Mouse (Mus musculus) thymus, postnatal 14 days (tissue): ENCODE measurements around the gene Sumo1.
"Not testable (repeated sequence)": the region's sequence is repeated elsewhere in the genome, so short reads cannot be mapped to it uniquely, and the experiment has no call there.

ENCODE experiments used
- DNase-seq: peaks from one replicate; pipeline ENCODE4 v3.0.0; 2021

The Sumo1 gene

GRCm38 (mm10) chr1:59670641-59671168, at the start of gene Sumo1:
Gene Sumo1 (minus strand): TSS chr1:59670834.
- DNase-seq, result peak; percentile 88

DNA sequence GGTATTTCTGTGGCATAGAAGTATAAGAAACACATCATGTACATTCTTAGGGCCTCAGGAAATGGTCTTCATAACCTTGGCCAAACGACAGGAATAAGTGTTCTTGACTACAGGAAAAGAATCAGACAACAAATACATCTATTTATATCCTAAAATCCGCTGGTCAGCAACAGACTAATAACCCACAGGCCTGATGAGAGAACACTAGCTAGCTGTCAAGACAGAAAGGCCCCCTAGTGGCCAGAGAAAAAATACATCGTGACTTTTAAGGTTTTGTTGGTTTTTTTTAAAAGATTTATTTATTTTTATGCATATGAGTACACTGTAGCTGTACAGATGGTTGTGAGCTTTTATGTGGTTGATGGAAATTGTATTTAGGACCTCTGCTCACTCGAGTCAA, 49.3 kb upstream of the Sumo1 start:
- DNase-seq, result peak; percentile 16

GRCm38 (mm10) chr1:59701766-59702165, 31.1 kb upstream of the Sumo1 start:
- DNase-seq, result no peak

DNA sequence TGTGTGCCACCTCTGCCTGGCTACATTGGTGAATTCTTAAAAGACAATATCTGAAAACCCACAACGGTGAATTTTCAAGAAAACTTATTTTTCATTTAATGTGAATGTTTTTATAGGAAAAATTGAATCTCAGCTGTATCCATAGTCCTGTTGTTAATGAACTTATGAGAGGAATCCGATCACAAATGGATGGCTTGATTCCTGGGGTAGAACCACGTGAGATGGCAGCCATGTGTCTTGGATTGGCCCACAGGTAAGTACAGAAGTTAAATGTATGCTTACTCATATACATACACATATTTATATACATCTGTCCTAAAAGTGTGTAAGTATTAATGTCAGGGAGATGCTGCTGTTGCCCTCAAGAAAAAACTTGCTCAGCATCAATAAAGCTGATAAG, 27.6 kb upstream of the Sumo1 start:
- no peak for DNase-seq

DNA sequence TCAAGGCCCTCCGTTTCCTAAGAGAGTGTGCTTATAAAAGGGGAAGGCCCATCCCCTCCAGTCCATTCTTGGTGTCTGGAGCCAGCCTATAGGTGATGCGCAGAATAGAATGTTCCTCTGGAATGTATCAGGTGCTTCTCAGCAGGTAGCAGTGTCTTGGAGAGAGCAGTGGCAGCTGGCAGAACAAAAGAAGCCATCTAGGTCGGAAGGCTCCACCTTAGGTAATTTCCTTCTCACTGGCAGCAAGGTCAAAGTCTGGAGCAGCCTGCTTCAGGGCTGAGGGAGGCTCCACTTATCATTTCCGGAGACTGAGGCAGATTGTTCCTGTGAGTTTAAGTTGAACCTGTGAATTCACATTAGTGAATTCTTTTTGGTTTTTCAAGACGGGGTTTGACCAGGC, 27.1 kb upstream of the Sumo1 start:
- DNase-seq, result no peak

- DNase-seq, result no peak
Observed at GRCm38 (mm10) chr1:59690467-59690866, 19.8 kb upstream of the Sumo1 start.

DNA sequence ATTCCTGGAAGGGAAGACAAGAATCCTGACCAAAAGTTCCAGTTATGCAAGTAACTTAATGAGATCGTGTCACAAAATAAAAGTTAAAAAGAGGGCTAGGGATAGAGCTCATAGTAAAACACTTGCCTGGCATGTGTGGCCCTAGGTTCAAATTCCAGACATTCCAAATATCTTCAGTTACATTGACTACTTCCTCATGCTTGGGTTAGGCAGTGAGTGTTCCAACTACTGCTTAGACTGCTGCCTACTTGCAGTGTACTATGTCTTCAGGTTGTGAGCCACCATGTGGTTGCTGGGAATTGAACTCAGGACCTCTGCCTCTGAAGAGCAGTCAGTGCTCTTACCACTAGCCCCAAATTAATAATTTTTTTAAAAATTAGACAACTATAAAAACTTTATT, 16.9 kb upstream of the Sumo1 start:
- DNase-seq, result no peak

DNA sequence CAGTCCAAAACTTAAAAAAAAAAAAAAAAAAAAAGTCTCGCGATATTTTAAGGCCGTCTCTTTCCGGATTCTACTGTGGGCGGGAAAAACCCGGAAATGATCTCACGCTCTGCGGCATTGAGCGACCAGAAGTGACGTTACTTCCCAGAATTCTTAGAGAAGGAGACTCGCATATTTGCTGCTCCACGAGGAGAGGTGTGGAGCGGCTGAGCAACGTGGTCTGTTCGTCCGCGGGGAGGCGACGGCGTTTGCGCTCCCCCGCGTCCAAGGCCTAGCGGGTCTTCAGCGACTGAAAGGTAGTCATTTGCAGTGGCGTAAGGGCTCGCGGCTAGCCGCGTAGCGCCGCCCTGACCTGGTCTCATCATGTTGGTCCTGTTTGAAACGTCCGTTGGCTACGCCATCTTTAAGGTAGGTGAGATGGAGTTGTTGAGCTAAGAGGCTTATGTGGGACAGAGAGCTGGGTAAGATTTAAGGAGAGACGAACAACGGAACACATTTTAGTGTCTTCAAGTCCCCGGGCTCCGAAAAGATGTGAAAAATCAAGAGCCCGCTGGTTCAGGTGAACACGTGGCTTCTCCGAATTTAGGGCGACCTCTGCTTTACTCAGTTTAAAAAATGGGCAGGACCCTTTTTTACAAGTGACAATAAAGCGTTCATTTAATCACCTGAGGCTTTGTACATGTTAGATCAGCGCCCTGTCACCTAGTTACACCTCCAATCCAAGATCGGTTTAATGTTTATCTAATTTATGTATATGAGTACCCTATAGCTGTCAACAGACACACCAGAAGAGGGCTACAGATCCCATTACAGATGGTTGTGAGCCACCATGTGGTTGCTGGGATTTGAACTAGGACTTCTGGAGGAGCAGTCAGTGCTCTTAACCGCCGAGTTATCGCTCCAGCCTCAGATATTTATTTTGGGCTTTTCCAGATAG, 14.5 kb upstream of the Sumo1 start, which contains the start of gene Nop58:
TSS of gene Nop58 (plus strand) at position 153 of the 937 bp plus-strand sequence.
- peak; percentile 87 for DNase-seq

GRCm38 (mm10) chr1:59683926-59684818, 13.5 kb upstream of the Sumo1 start:
- peak; percentile 38 for DNase-seq

DNA sequence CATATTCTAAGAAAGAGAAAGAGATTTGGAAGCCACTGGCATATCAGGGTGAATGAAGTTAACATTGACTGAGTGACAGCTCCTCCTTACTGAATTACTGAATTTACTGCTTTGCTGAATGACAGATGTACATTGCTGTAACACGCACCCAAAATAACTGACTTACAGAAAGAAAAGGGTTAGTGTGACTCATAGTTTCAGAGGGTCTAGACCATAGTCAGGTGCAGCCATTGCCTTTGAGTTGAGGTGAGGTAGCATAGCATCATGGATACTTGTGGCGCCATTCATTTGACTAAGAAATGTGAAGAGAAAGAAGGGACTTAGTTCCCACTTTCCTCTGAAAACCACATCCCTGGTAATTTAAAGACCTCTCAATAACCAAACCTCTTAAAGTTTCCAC, 3.0 kb upstream of the Sumo1 start:
- DNase-seq, result no peak

- peak; percentile 48 for DNase-seq
Observed at GRCm38 (mm10) chr1:59669962-59670630, 538 bp downstream of the Sumo1 start.

GRCm38 (mm10) chr1:59668871-59669270, 1.8 kb downstream of the Sumo1 start:
- no peak for DNase-seq

GRCm38 (mm10) chr1:59663456-59664135, 7.0 kb downstream of the Sumo1 start:
- no peak for DNase-seq

DNA sequence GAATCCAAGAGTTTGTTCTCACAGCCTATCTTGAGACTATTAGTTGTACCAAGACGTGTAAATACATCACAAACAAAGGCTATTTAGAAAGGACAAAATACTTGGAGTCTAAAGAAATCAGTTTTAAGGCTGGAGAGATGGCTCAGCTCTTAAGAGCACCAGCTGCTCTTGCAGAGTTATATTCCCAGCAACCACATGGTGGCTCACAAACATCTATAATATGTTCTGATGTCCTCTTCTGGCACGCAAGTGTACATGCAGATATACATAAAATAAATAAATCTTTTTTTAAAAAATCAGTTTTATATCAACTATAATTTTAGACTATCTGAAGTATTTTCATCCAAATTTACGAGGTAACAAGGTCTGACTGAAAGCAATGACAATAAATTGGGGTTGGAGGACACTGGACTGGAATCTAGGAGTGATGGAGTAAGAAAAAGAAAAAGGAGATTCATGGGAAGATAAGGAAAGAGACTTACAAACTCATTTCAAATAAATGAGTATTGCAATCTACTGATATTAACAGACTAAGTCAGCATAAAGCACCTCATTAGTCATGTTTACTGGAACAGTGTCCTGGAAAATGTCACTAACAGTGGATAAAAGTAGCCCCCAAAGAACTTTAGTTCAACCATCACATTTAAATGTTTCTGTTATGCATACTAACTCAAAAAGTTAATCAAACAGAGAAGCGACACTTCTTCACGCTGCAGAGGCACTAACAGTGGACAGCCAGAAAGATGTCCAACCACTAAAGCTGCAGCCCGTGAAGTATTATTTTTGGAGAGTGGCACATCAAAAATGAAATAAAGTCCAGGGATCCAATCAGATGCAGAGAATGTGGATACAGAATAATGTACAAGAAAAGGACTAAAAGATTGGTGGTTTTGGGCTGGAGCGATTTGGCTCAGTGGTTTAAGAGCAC, 14.1 kb downstream of the Sumo1 start:
- DNase-seq, result no peak

DNA sequence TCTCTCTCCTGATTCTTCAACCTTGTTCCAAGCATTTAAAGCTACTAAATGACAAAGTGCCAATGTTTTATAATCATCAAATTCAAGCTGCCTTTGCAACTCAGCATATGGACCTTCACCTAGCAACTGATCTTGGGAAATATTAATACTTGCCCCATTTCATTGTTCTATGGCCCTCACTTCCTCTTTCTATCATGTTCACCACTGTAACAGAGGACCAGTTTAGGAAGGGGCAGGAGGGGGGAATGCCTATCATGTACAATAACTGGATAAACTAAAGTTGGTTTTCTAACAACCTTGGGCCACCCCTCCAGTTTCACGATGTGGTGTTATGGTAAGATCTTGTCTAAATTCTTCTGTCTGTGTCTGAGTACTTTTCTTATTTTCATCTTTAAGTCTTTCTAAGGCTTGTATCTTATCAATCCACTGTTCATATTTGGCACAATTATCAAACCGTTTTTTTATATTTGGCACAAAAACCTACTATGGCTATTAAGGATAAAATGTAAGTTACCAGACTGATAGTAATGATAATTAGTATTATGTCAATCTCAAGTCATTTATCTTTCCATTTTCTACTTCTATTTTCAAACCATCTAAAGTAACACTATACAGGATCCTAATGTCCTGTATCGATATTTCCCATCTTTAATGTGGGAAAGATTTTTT, 17.3 kb downstream of the Sumo1 start:
- DNase-seq, result no peak

DNA sequence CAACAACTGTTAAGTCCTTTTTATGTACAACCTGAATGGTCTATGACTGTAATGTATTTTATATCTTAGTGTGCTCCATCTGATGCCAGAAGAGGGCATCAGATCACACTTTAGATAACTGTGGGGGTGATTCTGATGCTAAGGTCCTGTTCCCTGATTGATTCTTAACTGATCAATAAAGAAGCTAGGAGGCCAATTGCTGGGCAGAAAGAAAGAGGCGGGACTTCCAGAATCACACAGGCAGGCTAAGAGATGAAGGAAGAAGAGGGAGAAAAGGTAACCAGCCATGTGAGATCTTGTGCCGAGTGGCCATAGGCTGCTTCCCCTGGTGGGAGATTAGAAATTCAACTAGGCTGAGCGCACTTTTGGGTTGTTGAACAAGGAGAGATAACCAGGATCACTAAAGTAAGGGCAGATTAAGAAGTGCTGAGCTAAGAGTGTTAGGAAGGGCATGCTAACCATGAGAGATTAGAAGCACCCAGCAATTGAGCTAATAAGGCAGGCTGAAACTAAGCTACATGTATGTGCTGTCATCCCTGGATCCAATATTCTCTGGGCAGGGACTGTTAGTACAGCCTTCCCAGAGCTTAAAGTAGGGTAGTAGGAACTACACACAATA, 19.3 kb downstream of the Sumo1 start:
- DNase-seq, result no peak

GRCm38 (mm10) chr1:59646502-59646901, 24.1 kb downstream of the Sumo1 start:
- not testable (repeated sequence) for DNase-seq

GRCm38 (mm10) chr1:59642488-59642887, 28.1 kb downstream of the Sumo1 start:
- no peak for DNase-seq

GRCm38 (mm10) chr1:59638371-59638770, 32.3 kb downstream of the Sumo1 start:
- DNase-seq, result no peak

GRCm38 (mm10) chr1:59636349-59636748, 34.3 kb downstream of the Sumo1 start:
- no peak for DNase-seq
